Mouse (Mus musculus) heart, embryonic 12.5 days (tissue): ENCODE measurements at regions not wholly inside any gene's neighbourhood (a gene's known extent, or its start where the extent isn't known, plus 50 kb on each side); places are given as distances from the start of the nearest gene placed in this dataset.

Source experiments
- ATAC-seq: fragments of 200-750 bp; cut with Nextera tagmentation; 2 replicates; pipeline ENCODE4 v1.8.0; 2017; ENCODE audit warnings: moderate TSS enrichment, moderate library complexity; ENCODE audit not compliant: insufficient number of reproducible peaks, low FRiP score
- H3K27ac ChIP-seq: fragments of 300-500 bp; sonication (generic); 2 replicates; pipeline ENCODE4 v1.5.1; 2016; ENCODE audit warnings: mild to moderate bottlenecking, moderate library complexity; ENCODE audit not compliant: poor library complexity, severe bottlenecking
- H3K27me3 ChIP-seq: fragments of 300-500 bp; sonication (generic); replicated peaks from 2 replicates; pipeline ENCODE4 v1.6.1; 2016; ENCODE audit warnings: mild to moderate bottlenecking, moderate library complexity
- H3K36me3 ChIP-seq: fragments of 300-500 bp; sonication (generic); 2 replicates; pipeline ENCODE4 v1.6.1; 2016; ENCODE audit warnings: mild to moderate bottlenecking, moderate library complexity
- H3K4me1 ChIP-seq: fragments of 300-500 bp; sonication (generic); replicated peaks from 2 replicates; pipeline ENCODE4 v1.6.1; 2016; ENCODE audit warnings: mild to moderate bottlenecking
- H3K4me2 ChIP-seq: fragments of 300-500 bp; sonication (generic); 2 replicates; pipeline ENCODE4 v1.6.1; 2016; ENCODE audit warnings: mild to moderate bottlenecking, moderate library complexity
- H3K4me3 ChIP-seq: fragments of 300-500 bp; sonication (generic); 2 replicates; pipeline ENCODE4 v1.5.1; 2016; ENCODE audit warnings: mild to moderate bottlenecking
- H3K9ac ChIP-seq: fragments of 300-500 bp; sonication (generic); 2 replicates; pipeline ENCODE4 v1.6.1; 2016; ENCODE audit warnings: mild to moderate bottlenecking, moderate library complexity
- H3K9me3 ChIP-seq: fragments of 300-500 bp; sonication (generic); replicated peaks from 2 replicates; pipeline ENCODE4 v1.6.1; 2016; ENCODE audit warnings: mild to moderate bottlenecking, moderate library complexity
- WGBS: fragments of 180-500 bp; shearing (Covaris S2); methylation state at CpG from one replicate; pipeline ENCODE4 v1.1.7; 2016; 5-methylcytosine and 5-hydroxymethylcytosine counted together

DNA sequence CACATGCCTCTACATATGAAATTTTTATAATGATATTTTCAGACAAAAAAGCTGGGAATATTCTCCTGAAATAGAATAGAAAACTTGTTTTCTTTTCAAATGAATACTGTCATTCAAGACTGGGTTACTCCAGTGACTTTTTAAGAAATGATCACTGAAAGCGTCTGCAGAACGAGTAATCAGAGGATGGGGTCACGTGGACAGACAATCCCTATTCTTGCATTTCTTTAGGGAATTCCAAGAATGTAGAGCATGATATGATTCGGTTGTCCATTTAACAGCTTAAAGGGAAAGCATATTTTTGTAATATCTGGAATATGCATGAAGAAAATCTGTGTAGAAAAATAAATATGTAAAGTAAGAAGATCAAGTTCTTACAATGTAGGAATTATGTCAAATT lies 65.6 kb downstream of the 4933402N22Rik start:
- H3K9me3 ChIP-seq: no peaks in the 10 kb centered on the region
- H3K9ac ChIP-seq: no peak overlapping the region
- WGBS: 55% methylated on average over 4 of the region's 4 CpGs
- no peak overlapping the region for H3K27ac ChIP-seq
- no peak overlapping the region for H3K4me3 ChIP-seq
- ATAC-seq: no peak
- H3K36me3 ChIP-seq: no peaks in the 10 kb centered on the region
- no peak overlapping the region for H3K4me2 ChIP-seq
- H3K27me3 ChIP-seq: no peaks in the 10 kb centered on the region
- H3K4me1 ChIP-seq: no peaks in the 10 kb centered on the region

DNA sequence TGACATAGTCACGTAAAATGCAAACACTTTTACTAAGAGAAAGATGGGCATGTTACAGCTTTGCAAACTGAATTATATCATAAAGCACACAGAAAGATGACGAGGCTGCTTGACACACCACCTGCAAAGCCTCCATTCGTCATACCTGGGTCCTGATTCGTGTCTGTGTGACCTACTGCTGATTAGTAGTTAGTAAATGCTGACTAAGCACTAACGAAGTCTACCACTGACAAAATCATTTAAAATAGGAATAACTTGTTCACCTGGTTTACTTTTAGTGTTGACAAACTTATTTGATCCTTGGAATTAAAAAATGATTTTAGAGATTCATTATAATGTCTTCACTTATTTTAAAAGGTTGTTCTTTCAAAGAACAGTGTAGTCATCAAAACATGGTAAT lies 71.3 kb downstream of the 4933402N22Rik start:
- 82% methylated on average over 5 of the region's 5 CpGs for WGBS
- Histone ChIP-seq H3K27ac (no peak overlapping the region), H3K36me3 (no peaks in the 10 kb centered on the region), H3K4me1 (no peaks in the 10 kb centered on the region), H3K9ac (no peak overlapping the region), H3K4me3 (no peak overlapping the region), H3K4me2 (no peak overlapping the region), H3K9me3 (no peaks in the 10 kb centered on the region), H3K27me3 (no peaks in the 10 kb centered on the region)
- ATAC-seq: no peak

DNA sequence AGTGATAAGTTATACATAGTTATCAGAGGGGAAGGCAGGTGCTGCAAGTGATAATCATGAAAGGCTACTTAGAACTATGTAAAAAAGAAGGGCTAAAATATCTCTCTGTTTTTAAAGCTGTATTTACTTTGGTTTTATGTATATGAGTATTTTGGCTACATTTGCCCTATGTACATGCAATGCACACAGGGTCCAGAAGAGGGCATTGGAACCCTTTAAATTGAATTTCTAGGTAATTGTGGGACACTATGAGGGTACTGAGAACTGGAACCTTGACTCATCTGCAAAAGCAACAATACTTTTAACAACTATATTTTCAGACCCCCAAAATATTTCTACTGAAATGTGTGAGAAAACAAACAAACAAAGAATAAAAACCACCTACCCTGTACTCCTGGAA lies 82.9 kb downstream of the 4933402N22Rik start:
- Histone ChIP-seq H3K27ac (no peak overlapping the region), H3K27me3 (no peaks in the 10 kb centered on the region), H3K36me3 (no peaks in the 10 kb centered on the region), H3K4me1 (no peaks in the 10 kb centered on the region), H3K9ac (no peak overlapping the region), H3K4me3 (no peak overlapping the region), H3K4me2 (no peak overlapping the region), H3K9me3 (no peaks in the 10 kb centered on the region)
- ATAC-seq: no peak

DNA sequence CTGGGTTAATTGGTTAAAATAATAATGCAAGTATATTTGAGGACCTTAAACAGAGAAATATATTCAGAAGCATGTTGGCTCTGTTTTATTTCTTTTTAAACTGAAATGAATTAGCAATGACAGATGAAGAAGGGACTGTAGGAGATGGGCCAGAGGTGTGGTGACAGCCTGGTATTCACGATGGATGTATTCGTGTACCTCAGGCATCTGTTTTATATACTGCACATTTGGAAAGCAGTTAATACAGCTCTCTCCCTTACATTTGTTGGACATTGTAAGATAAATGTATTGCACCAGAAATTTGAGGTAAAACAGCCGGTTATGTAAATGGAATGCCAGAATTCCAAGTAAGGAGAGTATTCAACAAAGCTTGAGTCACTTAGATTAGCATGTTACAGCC lies 88.6 kb downstream of the 4933402N22Rik start:
- no peak overlapping the region for H3K4me3 ChIP-seq
- no peak overlapping the region for H3K4me2 ChIP-seq
- H3K4me1 ChIP-seq: 0 out of 2 replicates have a peak, but pooled peaks cover 4% of the 10 kb centered on the region
- no peak overlapping the region for H3K9ac ChIP-seq
- H3K27ac ChIP-seq: no peak overlapping the region
- WGBS: 65% methylated on average over 3 of the region's 3 CpGs
- no peaks in the 10 kb centered on the region for H3K36me3 ChIP-seq
- H3K9me3 ChIP-seq: no peaks in the 10 kb centered on the region
- no peaks in the 10 kb centered on the region for H3K27me3 ChIP-seq
- no peak for ATAC-seq

DNA sequence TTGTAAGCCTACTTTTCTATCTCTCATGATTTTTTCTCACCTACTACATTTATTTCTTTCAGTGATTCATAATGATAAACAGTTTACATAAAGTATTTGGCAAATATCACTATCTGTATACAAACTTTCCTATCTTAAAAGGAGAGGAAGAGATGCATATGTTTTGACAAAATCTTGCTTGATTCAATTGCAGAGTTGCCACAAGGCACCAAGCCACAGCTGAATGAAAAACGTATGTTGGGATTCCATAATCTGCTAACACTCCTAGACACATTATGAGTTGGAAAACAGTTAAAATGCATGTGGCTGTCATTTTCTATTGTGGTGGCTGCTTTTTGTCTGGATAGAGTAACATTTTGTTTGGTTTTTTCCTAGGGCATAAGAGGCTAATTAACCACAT lies 98.5 kb downstream of the 4933402N22Rik start:
- ATAC-seq: no peak
- 71% methylated on average over 1 of the region's 1 CpGs for WGBS
- H3K9ac ChIP-seq: no peak overlapping the region
- H3K9me3 ChIP-seq: no peaks in the 10 kb centered on the region
- no peaks in the 10 kb centered on the region for H3K36me3 ChIP-seq
- H3K4me3 ChIP-seq: no peak overlapping the region
- no peaks in the 10 kb centered on the region for H3K27me3 ChIP-seq
- H3K4me2 ChIP-seq: no peak overlapping the region
- no peak overlapping the region for H3K27ac ChIP-seq
- H3K4me1 ChIP-seq: no peaks in the 10 kb centered on the region

DNA sequence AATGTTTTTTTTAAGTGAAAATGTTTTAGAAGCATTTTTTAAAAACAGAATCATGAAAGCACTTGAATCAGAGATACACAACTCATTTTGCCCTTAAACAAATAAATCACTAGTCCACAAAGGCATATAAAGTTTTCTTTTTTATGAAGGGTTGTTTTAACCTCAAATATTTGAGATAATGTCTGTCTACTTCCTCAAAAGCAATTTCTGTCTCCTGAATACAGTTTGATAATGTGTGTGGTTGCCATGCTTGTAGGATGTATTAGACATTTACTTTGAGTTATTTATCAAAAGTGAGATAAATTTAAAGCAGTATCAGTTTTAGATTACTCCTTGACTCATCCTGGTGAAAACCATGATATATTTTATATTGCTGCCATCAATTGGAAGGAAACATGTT lies 102.6 kb downstream of the 4933402N22Rik start:
- Histone ChIP-seq H3K27ac (no peak overlapping the region), H3K4me3 (no peak overlapping the region), H3K9me3 (no peaks in the 10 kb centered on the region), H3K27me3 (no peaks in the 10 kb centered on the region), H3K4me1 (no peaks in the 10 kb centered on the region), H3K36me3 (no peaks in the 10 kb centered on the region), H3K4me2 (no peak overlapping the region), H3K9ac (no peak overlapping the region)
- no peak for ATAC-seq

DNA sequence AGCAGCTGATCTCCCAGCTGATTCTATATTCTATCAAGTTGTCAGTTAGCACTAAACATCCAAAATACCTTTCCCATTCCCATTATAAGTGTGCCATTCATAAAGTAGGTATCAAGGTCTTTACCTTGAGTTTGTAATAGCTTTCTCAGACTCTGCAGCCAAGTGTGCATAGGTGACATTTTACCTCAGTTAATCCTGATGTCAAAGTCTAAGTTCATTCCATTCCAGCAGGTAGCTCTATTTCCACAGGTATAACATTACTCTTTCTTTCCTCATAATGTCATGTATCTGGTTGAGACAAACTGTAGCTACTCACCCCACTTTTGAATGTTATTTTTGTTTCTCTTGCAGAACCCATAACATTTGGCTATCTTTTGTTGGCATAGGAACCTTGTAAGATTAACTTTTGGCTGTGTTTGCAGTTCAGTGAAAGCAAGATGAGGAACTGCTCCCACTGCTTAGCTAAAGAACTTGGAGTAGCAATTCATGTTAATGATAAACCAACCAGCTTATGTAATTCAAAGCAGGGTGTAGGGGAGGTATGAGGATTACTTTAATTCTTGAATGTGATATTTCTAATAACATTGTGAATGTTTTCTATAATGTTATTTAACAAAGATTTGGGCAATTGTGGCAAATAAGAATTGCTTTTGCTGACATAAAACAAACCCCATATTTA lies 107.0 kb downstream of the 4933402N22Rik start:
- H3K9ac ChIP-seq: no peak overlapping the region
- H3K36me3 ChIP-seq: no peaks in the 10 kb centered on the region

DNA sequence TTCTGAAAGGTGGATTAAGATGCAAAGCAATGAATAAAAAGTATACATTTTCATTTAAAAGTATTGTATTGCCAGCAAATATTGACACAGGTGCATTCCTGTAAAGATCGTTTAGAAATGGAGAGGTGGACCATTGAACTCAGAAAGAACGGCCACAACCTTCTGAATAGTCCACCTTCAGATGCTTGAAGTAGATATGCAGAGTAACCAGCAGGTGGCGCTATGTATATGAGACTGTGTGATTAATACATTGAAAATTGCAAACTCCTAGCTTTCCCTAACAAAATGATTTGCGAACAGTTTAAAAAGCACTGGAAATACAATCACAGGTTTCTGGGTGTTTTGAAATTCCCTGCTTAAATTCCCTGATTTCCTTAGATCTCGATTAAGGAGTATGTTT lies 112.2 kb downstream of the 4933402N22Rik start:
- no peak overlapping the region for H3K9ac ChIP-seq
- H3K4me3 ChIP-seq: no peak overlapping the region
- H3K4me1 ChIP-seq: no peaks in the 10 kb centered on the region
- H3K27me3 ChIP-seq: no peaks in the 10 kb centered on the region
- H3K4me2 ChIP-seq: no peak overlapping the region
- no peak for ATAC-seq
- H3K27ac ChIP-seq: no peak overlapping the region
- no peaks in the 10 kb centered on the region for H3K36me3 ChIP-seq
- H3K9me3 ChIP-seq: no peaks in the 10 kb centered on the region
- 20% methylated on average over 5 of the region's 5 CpGs for WGBS

More for the DNA sequence above, 107.0 kb downstream of the 4933402N22Rik start:
- H3K27ac ChIP-seq: no peak overlapping the region
- no peak overlapping the region for H3K4me3 ChIP-seq
- H3K27me3 ChIP-seq: no peaks in the 10 kb centered on the region
- no peak for ATAC-seq
- H3K4me2 ChIP-seq: no peak overlapping the region
- no peaks in the 10 kb centered on the region for H3K4me1 ChIP-seq
- H3K9me3 ChIP-seq: no peaks in the 10 kb centered on the region

DNA sequence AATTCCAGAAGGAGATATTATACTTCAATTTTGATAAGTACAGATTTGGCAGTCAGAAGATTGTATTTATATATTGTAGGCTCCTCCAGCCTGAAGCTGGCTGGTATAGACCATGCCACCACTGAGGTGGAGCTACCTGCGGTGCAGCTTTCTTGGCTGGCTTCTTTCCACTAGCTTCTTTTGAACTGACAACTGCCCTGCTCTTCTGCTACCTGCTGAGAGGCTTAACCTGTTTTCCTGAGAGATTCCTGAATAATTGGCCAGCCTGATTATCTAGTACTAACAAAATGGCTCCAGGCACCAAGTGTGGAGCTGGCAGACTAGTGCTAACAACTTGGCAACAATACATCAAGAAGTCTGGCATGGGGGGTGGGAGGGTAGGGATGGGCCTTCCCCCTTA lies 132.0 kb downstream of the 4933402N22Rik start:
- no peaks in the 10 kb centered on the region for H3K27me3 ChIP-seq
- H3K4me2 ChIP-seq: no peak overlapping the region
- H3K4me3 ChIP-seq: no peak overlapping the region
- no peak overlapping the region for H3K27ac ChIP-seq
- 81% methylated on average over 1 of the region's 1 CpGs for WGBS
- H3K9ac ChIP-seq: no peak overlapping the region
- no peaks in the 10 kb centered on the region for H3K36me3 ChIP-seq
- no peaks in the 10 kb centered on the region for H3K4me1 ChIP-seq
- no peak for ATAC-seq
- H3K9me3 ChIP-seq: 0 out of 2 replicates have a peak, but pooled peaks cover 3% of the 10 kb centered on the region

DNA sequence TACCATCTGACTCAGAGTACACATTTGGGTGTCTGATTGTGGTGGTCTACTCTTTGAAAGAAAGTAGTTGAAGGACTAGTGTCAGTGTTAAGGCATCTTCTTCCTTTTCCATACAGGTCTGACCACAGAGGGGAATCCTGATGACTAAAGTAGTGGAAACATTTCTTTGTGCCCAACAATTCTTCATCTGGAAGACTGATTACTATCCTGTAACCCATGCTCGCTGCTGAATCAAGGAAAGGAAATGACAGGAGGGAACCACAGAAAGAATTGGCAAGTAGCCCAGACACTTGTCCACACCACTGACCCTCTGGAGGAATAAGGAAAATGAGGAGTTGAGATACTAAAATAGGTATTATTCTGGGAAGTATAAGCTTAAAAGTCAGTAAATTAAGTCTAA lies 162.3 kb downstream of the 4933402N22Rik start:
- H3K9me3 ChIP-seq: no peaks in the 10 kb centered on the region
- H3K4me3 ChIP-seq: no peak overlapping the region
- 33% methylated on average over 1 of the region's 1 CpGs for WGBS
- H3K9ac ChIP-seq: no peak overlapping the region
- H3K4me2 ChIP-seq: no peak overlapping the region
- no peaks in the 10 kb centered on the region for H3K27me3 ChIP-seq
- H3K4me1 ChIP-seq: no peaks in the 10 kb centered on the region
- H3K27ac ChIP-seq: no peak overlapping the region
- H3K36me3 ChIP-seq: no peaks in the 10 kb centered on the region
- ATAC-seq: no peak

DNA sequence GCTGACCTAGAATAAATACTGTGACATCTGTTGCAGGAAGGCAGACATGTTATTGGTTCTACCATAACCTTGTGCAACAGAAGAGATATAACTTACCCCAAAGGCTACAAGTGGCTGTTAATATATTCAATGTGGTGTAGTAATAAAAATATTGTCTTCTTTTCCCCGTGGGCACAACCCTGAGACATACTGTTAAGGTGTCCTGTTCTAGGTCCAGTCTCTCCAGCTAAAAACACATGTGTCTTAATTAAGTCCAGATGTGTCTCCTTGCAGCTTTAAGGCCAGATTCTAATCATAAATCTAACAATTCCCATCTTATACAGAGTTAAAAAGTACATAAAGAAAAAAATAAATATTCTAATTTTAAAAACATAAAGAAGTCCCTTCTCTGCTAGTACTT lies 175.8 kb downstream of the 4933402N22Rik start:
- Histone ChIP-seq H3K4me2 (no peak overlapping the region), H3K36me3 (no peaks in the 10 kb centered on the region), H3K27ac (no peak overlapping the region), H3K4me3 (no peak overlapping the region), H3K27me3 (no peaks in the 10 kb centered on the region), H3K9ac (no peak overlapping the region), H3K4me1 (no peaks in the 10 kb centered on the region), H3K9me3 (no peaks in the 10 kb centered on the region)
- no peak for ATAC-seq
- WGBS: 67% methylated on average over 1 of the region's 1 CpGs

DNA sequence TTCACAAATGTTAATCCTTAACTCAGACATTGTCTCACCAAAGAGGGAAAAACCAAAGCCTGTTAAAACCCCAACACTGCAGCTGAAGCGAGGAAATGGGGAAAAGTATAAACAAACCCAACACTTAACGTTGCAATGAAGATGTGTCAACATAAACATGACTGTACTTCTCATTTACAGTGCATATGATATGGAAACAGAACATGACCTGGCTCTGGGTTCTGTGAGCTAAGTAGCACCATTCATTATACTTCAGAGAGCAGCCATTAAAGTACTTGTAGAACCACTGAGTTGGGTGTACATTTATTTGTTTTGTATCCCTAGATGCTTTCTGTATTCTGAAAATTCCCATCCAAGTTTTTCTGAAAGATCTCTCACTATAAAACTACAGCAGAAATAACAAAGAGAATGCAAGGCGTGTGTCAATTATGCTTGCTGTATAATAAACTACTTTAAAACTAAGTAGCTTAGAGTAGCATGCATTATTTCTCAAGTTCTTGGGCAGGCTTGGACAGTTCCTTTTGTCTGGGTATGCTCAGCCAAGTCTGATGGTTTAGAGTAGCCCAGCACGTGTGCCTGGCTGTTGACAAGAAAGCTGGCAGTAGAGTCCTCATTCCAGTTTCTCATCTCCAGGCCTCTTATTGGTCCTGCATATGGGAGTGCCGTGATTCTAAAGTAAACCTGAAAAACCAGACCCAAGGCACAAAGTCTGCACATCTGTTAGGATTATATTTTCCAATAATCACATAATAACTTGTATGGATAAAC lies 198.9 kb downstream of the 4933402N22Rik start:
- WGBS: 66% methylated on average over 5 of the region's 5 CpGs
- no peak for ATAC-seq
- Histone ChIP-seq H3K4me2 (no peak overlapping the region), H3K4me3 (no peak overlapping the region), H3K27ac (no peak overlapping the region), H3K9me3 (no peaks in the 10 kb centered on the region), H3K36me3 (no peaks in the 10 kb centered on the region), H3K9ac (no peak overlapping the region), H3K4me1 (no peaks in the 10 kb centered on the region), H3K27me3 (no peaks in the 10 kb centered on the region)
